Mouse (Mus musculus) mouse trophoblast stem cell (cell line): Measurements from ENCODE around the gene Pet100.
"Not testable (repeated sequence)": the region's sequence is repeated elsewhere in the genome, so short reads cannot be mapped to it uniquely, and the experiment has no call there.

Source experiments
- in situ Hi-C, 2 experiments: fragments of 300-500 bp; cut with MseI, MboI; formaldehyde crosslinking; loops; 2 replicates in 1 of 2; 3 replicates in 1 of 2; pipeline ENCODE4 v1.15.1; 2025

The Pet100 gene

DNA sequence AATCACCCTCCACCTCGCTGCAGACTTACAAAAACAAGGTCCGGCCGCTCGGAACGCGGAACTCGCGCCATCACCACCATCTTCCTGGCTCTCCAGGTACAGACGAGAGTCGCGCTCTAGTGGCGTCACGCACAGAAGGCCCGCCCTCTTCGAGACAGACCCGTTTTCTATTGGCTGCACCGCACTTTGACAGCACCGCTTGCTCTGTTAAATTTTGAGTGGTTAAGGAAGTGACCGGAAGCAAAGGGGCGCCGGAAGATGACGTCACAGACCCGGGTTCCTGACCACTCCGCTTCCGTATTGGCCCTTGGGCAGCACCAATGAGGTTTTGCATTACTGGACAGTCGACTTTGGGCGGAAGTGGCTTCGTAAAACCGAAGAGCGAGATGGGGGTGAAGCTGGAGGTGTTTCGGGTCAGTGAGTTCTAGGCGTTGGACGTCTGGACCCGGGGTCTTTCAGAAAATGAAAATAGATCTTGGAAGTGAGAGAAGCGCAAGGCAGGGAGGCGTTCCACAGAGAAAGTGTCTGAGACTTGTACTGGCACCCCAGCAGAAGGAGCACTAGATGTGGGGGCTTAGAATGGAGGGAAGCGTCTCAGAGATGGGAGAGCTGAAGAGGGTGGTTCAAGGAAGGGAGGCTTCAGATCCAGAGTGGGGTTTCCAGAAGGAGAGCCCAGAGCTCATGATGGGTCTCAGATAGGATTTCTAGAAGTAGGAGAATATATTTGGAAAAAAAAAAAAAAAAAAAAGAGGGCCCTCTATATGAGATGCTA, at the start of gene Pet100, which contains the start of gene Xab2:
Gene Pet100 (plus strand): TSS at position 350 of the 772 bp plus-strand sequence.
Gene Xab2 (minus strand): TSS at position 118 of the 772 bp plus-strand sequence.
- in situ Hi-C loops: no loop called here

DNA sequence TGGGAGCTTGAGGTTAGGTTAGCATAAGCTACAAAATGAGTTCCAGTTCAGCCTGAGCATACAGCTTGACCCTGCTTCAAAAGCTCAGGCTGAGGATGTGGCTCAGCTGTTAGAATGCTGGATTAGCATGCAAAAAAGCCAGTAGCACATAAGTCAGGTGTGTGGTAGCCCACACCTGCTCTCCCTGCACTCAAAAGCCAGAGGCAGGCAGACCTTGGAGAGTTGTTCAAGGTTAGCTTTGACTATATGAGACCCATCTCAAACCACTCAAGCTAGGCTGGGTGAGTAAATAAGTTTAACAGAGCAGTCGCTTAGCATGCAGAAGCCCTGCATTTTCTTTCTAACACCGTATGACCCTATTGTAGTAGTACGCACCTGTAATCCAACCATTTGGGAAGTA, 46.8 kb upstream of the Pet100 start:
- in situ Hi-C loops: no loop called here

DNA sequence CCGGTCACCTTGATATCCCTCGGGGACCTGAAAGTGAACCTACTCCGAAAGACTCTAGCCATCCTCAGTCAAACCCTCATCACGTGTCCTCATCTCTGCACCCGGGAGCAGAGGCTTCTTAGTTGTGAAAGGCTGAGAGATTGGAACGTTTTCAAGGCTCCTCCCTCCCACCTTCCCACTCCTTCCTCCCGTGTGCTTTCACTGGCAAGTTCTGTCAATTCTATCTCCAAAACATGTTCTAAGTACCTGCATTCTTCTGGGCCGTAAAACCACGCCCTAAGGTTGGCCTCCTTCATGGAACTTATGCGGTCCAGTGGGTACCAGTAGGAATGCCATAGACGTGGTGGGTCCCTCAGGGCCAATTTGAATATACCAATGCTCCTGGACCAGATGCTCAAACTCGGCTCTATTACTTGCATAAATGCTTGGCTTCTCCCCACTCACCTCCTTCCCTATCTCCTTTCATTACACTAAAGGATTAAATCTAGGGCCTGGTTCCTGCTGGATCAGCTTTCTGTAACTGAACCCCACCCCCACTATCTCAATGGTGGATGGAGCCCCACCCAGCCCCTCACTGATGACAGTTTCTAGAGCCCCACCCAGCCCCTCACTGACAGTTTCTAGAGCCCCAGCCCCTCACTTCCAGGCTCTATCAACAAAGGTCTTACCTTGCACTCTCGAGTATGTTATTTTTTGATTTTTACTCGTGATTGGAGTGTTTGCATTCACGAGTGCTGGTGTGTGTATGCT, 45.0 kb upstream of the Pet100 start:
- in situ Hi-C loops: no loop called here

DNA sequence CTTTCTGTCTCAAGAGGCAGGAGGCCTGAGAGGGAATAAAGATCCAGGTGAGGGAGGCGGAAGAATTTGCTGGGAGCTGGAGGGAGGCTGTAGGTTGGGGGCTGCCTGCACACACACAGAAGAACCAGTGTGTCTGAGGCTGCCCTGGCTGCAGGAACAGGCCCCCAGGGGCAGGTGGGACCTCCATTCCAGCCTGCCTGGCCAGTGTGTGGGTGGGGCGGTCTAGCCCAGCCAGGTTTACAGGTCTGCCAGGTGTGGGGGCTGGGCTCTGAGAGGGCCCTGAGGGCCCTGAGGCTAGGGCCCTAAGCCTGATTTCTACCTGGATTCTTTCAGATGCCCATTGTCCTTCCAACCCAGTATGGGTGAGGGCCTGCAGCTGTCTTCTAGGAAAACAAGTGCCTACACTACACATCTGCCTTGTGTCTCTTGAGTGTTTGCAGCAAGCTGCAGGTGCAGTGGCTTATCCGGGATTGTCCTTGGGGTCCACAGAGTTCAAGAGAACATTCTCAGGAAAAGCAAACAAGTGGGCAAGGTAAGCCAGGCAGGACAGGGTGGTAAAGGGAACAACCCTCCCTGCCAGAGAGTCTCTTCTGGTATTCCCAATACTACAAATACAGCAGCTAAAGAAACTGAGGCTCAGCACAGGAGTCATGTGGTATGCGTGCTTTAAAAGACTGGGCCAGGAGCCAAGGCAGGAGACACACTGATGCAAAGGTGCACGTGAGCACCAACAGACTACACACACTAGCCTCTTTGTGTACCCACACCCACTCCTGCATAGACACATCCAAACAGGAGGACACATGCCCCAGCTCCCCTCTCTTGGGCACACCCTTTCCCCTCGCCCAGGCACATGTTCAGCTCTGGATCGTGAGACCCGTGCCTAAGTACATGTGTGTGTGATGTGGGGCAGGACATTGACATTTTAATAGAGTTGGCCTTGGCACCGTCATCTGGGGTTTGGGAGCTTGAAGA, 41.7 kb upstream of the Pet100 start:
- in situ Hi-C loops: no loop called here

DNA sequence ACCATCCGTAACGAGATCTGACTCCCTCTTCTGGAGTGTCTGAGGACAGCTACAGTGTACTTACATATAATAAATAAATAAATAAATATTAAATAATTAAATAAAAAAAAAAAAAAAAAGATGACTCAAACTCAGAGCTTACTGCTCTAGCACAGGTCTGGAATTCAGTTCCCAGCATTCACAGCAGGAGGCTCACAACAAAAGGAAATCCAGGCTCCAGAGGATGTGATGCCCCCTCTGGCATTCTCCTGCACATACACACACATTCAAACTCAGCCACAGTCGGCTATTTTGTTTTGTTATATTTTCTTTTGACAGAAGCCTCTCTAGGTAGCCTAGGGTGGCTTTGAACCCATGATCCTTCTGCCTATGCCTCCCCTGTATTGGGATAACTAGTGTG, 39.4 kb upstream of the Pet100 start:
- in situ Hi-C loops: not testable (repeated sequence)

DNA sequence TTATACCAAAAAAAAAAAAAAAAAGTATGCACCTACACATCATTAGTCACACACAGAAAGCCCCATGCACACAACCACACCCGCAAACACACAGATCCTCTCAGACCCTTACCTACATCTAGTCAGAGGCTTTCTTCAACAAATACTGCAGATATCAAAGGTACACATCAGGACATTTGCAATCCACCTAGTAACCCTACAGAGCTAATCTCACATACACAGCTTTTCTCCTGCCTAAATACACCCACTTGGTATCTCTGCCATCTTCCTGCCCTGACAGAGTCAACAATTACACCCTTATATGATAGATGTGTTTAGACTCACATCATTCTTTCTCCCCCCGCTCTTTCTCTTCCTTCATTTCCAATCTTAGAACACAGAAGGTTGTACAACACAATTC, 34.9 kb upstream of the Pet100 start:
- in situ Hi-C loops: no loop called here

DNA sequence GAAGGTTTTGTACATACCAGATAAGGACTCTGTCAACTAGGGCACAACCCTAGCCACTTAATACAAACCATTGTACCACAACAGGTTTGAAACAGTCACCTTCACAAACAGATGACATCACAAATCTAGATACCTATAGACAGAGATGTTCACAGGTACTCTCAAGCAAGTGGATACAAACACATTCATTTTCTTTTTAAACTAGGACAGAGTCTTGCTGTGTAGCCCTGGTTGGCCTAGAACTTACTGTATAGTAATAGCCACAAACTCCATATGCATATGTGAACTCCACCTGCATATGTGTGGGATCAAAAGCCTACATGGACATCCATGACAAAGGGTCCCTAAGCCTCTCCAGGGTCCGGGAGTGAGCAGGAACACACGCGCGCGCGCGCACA, 34.4 kb upstream of the Pet100 start, which contains the start of gene Camsap3:
Gene Camsap3 (plus strand): TSS at position 301 of the 398 bp plus-strand sequence.
- in situ Hi-C loops: no loop called here

DNA sequence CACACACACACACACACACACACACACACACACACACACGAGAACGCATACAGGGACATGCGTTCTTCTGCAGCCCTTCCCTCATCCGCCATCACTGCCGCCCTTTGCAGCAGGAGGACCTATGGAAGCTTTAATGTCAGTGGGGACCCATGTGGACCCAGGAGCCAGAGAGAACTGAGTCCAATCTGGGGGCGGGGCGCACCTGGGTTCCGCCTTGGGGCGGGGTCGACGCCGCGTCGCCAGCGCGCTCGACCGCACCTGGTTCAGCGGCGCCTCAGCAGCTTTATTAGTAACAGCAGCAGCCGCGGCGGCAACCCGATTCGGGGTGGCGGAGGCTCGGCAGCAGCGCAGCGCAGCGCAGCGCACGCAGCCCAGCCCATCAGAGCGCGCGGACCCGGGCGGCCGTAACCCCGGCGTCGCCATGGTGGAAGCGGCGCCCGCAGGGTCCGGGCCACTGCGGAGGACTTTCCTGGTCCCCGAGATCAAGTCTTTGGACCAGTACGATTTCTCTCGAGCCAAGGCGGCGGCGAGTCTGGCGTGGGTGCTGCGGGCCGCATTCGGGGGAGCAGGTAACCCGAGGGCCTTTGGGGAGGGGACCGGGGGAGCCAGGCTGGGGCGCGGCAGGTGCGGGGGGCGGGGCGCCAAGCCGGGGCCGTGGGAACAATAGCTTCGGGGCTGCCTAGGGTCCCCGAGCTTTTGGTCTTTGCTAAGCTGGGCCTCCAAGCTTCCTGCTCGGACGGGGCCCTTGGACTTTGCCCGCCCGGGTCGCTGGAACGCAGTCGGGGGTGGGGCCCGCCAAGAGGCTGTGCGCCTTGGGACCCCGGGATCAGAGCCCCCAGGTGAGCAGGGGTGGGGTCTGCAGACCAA, 33.7 kb upstream of the Pet100 start:
- in situ Hi-C loops: no loop called here

DNA sequence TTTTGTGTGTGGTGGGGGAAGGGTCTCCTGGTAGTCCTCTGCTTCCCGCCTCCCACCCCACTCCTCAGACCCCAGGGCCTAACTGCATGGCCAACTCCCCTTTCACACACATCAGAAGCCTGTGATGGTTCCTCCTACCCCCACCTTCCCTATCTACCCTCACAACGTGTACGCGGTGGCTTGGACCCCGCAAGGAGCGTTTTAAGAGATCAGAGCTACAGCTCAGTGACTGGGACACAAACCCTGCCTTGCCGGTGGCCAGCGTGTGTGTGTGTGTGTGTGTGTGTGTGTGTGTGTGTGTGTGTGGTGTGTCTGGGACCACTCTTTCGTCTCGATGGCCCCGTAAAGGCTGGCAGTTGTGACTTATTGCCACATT, 33.1 kb upstream of the Pet100 start:
- in situ Hi-C loops: no loop called here

DNA sequence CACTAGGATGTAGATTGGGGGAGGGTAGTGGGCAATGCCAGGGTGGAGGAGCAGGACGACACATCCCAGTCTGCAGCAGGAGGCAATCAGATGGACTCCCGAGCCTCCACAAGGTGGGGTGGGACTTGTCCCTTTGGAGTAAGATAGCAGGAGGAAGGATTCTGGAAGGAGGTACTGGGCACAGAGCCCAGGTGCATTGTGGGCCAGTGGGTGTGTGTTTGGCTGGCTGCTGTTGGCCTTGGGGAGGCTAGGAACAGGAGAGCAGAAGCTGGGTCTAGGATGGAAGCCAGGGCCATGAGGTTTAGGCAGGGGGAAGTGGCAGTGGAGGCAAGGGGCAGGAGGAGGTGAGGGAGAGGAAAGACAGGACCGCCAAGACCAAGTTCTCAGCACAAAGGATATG, 27.9 kb upstream of the Pet100 start:
- in situ Hi-C loops: no loop called here

DNA sequence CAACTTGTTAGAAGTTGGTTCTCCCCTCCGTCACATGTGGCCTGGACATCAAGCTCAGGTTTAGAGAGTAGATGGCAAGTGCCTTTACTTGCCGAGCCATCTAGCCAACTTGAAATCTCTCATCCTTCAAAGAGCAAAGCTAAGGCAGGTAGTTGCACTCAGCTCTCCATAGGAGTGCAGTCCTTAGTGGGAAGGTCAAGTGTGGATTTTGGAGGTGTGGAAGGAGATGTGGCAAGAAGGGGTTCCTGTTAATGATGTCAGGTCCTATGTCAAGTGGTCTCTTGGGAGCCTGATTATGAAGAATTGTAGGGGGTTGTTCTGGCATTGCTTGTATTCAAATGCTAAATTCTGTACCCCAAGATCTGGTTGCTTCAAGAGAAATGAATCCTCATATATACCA, 26.9 kb upstream of the Pet100 start:
- in situ Hi-C loops: no loop called here

DNA sequence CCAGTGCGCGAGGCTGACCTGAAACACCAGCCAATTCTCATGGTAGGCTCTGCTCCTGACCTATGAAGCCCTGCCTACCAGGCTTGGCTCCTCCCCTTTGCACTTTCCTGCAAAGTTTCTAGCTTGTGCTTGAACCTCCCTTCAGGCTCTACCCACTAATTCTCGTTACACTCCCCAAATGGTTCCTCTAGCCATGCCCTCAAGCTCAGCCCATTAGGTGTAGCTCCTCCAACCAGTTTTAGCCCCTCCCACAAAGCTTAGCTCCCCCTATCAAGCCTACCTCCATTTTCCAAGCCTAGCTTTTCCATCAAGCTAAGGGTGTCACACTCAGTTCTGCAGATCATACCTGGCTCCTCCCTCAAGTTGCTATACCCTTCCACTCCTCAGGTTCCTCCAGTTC, 23.3 kb upstream of the Pet100 start:
- in situ Hi-C loops: loop anchor here in 1 of 2 experiments (5.0 kb wide), 1 partner anchor 51 kb away; no protein-coding TSS in a partner anchor

DNA sequence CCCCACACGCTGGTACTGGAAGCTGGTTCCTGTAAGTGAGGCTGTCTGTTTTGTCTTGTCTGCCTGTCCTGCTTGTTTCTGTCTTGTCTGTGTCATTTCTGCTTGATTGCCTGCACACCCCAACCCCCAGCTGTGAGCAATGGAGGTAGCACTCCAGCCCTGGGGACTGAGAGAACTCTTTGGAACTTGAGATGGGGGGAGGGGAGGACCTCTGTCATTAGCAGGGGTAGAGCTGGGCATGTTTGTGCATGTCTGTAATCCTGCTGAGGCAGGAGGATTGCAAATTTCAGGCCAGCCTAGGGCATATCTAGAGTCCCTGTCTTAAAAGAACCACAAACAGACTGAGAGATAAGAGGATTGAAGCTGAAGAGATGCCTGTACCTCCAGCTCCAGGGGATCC, 22.1 kb upstream of the Pet100 start:
- in situ Hi-C loops: loop anchor here in 1 of 2 experiments (5.0 kb wide), 1 partner anchor 52 kb away; no protein-coding TSS in a partner anchor

DNA sequence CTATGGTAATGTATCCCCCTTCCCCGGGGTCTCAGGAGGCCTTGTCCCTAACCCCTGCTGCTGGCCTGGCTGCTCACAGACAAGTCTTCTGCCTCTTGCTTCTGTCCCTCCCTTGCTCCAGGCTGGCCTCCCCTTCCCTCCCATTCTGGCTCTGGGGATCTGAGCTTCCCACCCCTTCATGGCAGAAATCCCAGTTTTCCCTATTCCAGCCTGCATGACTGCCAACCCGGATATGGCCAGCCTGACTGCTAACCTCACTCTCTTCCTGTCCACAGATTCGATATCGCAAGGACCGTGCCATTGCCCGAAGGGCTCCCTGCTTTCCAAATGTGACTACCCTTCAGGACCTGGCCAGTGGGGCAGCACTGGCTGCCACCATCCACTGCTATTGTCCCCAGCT, 20.9 kb upstream of the Pet100 start:
- in situ Hi-C loops: no loop called here

DNA sequence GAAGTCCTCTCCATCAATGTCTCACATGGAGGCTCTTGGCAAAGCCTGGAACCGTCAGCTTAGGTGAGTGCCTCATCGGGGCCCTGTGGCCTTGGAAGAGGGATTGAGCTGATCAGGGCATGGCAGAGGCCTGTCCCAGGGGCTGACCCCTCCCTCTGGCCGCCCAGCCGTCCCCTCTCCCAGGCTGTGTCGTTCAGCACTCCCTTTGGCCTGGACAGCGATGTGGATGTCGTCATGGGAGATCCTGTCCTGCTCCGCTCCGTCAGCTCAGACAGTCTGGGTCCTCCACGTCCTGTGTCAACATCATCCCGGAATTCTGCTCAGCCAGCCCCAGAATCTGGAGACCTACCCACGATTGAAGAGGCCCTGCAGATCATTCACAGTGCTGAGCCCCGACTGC, 17.9 kb upstream of the Pet100 start:
- in situ Hi-C loops: no loop called here

DNA sequence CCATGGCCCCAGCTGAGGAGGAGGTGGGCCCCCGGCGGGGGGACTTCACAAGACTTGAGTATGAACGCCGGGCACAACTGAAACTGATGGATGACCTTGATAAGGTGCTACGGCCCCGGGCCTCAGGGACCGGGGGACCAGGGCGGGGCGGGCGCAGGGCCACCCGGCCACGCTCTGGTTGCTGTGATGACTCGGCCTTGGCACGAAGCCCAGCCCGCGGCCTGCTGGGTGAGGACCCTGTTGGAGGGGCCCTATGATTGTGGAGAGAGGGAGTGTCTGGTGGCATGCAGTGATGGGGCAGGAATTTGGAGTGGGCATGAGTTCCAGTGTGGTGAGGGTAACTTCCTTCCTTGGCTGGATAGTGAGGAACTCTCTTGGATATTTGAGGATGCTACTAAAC, 14.8 kb upstream of the Pet100 start:
- in situ Hi-C loops: no loop called here

DNA sequence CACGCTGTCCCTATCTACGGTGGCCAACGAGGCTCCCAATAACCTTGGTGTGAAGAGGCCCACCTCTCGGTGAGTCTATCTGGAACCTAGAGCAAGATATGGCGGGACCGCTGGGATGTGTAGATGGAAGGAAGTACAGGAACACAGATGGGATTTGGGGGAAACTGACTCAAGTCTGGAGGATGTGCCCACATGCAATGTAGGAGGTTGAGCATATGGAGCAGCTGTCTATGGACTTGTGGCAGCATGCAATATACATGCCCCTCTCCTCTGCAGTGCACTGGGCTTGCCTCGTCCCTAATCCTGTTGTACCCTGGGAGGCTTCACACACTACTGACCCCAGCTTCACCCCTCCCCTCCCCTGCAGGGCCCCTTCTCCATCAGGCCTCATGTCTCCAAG, 13.5 kb upstream of the Pet100 start:
- in situ Hi-C loops: no loop called here

DNA sequence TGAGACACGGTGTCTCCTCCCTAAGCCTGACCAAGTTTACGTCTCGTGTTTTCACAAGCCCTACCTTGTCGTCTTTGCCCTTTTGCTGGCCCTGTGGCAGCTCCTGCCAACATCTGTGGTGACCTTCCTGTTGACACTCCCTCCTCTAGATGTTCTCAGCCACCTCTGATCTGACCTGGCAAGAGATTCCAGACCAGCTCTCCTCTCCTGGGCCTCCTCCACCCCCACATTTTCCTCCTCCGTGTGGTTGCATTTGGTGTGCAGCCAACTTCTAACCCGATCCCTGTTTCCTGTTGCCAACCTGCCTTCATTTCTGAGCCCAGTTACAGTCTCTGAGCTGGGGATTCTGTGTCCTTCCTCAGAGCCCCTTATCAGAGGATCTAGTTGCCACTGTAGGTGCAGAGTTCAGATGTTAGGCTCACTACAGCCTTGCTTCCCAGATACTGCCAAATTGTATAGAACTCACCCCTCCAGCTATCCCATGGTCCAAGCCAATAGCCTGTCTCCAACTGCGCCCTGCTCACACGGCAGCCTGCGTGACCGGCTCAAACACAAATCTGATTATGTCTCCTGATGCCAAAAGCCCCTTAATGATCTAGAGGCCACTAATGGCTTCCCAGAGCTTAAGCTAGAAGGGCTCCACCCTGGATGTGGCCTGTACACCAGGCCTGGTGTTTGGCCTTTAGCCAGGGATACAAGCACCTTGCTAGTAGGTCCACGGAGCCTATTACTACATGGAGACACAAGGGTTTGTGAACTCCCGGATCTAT, 12.1 kb upstream of the Pet100 start:
- in situ Hi-C loops: no loop called here

DNA sequence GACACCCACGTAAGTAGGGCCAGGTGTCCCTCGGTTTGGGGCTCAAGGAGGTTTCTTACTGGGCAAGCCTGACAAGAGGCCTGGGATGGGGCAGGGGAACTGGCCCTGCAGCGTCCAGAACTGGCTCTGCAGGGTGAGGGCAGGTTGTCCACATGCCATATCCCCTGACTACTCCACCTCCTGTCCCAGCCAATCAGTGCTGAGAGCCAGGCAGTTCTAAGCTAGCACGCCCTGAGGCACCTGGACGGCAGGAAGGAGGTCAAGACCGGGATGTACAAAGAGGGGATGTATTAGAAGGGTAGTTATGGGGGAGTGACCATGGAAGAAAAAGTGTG, 11.6 kb upstream of the Pet100 start:
- in situ Hi-C loops: no loop called here

DNA sequence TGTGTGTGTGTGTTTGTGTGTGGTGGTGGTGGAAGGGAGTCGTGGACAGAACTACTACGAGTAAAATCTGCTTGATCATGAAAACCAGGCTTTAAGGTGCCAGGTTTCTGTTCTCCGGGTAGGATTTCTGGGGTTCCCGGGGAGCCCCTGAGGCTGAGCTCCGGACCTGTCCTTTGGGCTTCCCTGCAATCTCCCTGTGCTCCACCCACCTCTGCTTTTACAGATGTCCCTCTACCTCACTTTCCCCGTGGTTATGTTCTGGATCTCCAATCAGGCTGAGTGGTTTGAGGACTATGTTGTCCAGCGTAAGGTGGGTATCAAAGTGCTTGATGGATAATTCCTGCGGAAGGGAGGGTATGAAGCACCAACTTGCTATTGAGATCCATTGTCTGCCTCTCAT, 771 bp downstream of the Pet100 start:
- in situ Hi-C loops: no loop called here
